Mouse (Mus musculus) MEL (cell line): ENCODE measurements at regions not wholly inside any gene's neighbourhood (a gene's known extent, or its start where the extent isn't known, plus 50 kb on each side); places are given as distances from the start of the nearest gene placed in this dataset.

ENCODE experiments used
- DNase-seq: peaks from one replicate; pipeline ENCODE4 v3.0.0; 2011; ENCODE audit warnings: low read depth, low spot score
- H3K27ac ChIP-seq: 2 replicates; pipeline ENCODE4 v1.5.1; 2012; ENCODE audit warnings: low read depth, mild to moderate bottlenecking, control low read depth, low read length, moderate library complexity; ENCODE audit not compliant: control insufficient read depth
- H3K27me3 ChIP-seq, 2 experiments: fragments of 150-350 bp in 1 of 2; sonication (generic) in 1 of 2; 2 replicates each; pipeline ENCODE4 v1.6.1; 2012; ENCODE audit warnings: low read length in 2 of 2, mild to moderate bottlenecking in 2 of 2, improper control_type of control experiment in 1 of 2, moderate library complexity in 1 of 2; ENCODE audit not compliant: insufficient read depth in 2 of 2, control insufficient read depth in 1 of 2
- H3K36me3 ChIP-seq, 2 experiments: 2 replicates each; pipeline ENCODE4 v1.6.1; 2012 to 2014; ENCODE audit warnings: low read length in 2 of 2, improper control_type of control experiment in 1 of 2, inconsistent platforms in 1 of 2, mild to moderate bottlenecking in 1 of 2; ENCODE audit not compliant: insufficient read depth in 2 of 2, control insufficient read depth in 1 of 2
- H3K4me1 ChIP-seq, 2 experiments: fragments of 150-350 bp in 1 of 2; sonication (generic) in 1 of 2; 2 replicates each; pipeline ENCODE4 v1.6.1; 2012; ENCODE audit warnings: low read length in 2 of 2, improper control_type of control experiment in 1 of 2, mild to moderate bottlenecking in 1 of 2; ENCODE audit not compliant: insufficient read depth in 2 of 2, control insufficient read depth in 1 of 2
- H3K4me3 ChIP-seq, 2 experiments: fragments of 150-350 bp in 1 of 2; sonication (generic) in 1 of 2; 2 replicates each; pipeline ENCODE4 v1.5.1; 2012; ENCODE audit warnings: low read depth in 2 of 2, low read length in 2 of 2, mild to moderate bottlenecking in 2 of 2, moderate library complexity in 2 of 2, control low read depth in 1 of 2, improper control_type of control experiment in 1 of 2; ENCODE audit not compliant: control insufficient read depth in 1 of 2, insufficient read depth in 1 of 2
- H3K79me2 ChIP-seq: 2 replicates; pipeline ENCODE4 v1.6.1; 2012; ENCODE audit warnings: mild to moderate bottlenecking, low read length, moderate library complexity; ENCODE audit not compliant: control insufficient read depth, poor library complexity, insufficient read depth
- H3K9ac ChIP-seq: 2 replicates; pipeline ENCODE4 v1.6.1; 2012; ENCODE audit warnings: low read depth, mild to moderate bottlenecking, control low read depth, low read length, moderate library complexity; ENCODE audit not compliant: control insufficient read depth, poor library complexity, severe bottlenecking
- H3K9me3 ChIP-seq: fragments of 150-350 bp; sonication (generic); replicated peaks from 2 replicates; pipeline ENCODE4 v1.6.1; 2012; ENCODE audit warnings: mild to moderate bottlenecking, low read length, improper control_type of control experiment, moderate library complexity; ENCODE audit not compliant: insufficient read depth
- BHLHE40 ChIP-seq: IDR thresholded peaks from 2 replicates; pipeline ENCODE4 v1.6.1; 2012; ENCODE audit warnings: low read depth, mild to moderate bottlenecking, inconsistent platforms, low read length, improper control_type of control experiment, borderline replicate concordance
- CHD1 ChIP-seq: IDR thresholded peaks from 2 replicates; pipeline ENCODE4 v1.6.1; 2012; ENCODE audit warnings: low read depth, mild to moderate bottlenecking, inconsistent platforms, low read length, improper control_type of control experiment
- CHD2 ChIP-seq: IDR thresholded peaks from 2 replicates; pipeline ENCODE4 v1.6.1; 2011; ENCODE audit warnings: low read length, improper control_type of control experiment
- CTCF ChIP-seq, 3 experiments: IDR thresholded peaks in 2 of 3; conservative IDR thresholded peaks in 1 of 3; 2 replicates each; pipeline ENCODE4 v1.5.1; 2011 to 2012; ENCODE audit warnings: low read length in 3 of 3, low read depth in 2 of 3, mild to moderate bottlenecking in 2 of 3, improper control_type of control experiment in 1 of 3, inconsistent platforms in 1 of 3, mixed read lengths in 1 of 3, moderate library complexity in 1 of 3; ENCODE audit not compliant: control insufficient read depth in 1 of 3, insufficient read depth in 1 of 3, poor library complexity in 1 of 3, severe bottlenecking in 1 of 3
- E2F4 ChIP-seq: IDR thresholded peaks from 2 replicates; pipeline ENCODE4 v1.6.1; 2011; ENCODE audit warnings: low read depth, low read length, improper control_type of control experiment, borderline replicate concordance
- EP300 ChIP-seq, 2 experiments: IDR thresholded peaks; 2 replicates each; pipeline ENCODE4 v1.6.1; 2011; ENCODE audit warnings: improper control_type of control experiment in 2 of 2, low read length in 2 of 2, low read depth in 1 of 2, mild to moderate bottlenecking in 1 of 2
- GATA1 ChIP-seq: IDR thresholded peaks from 2 replicates; pipeline ENCODE4 v1.6.1; 2011; ENCODE audit warnings: low read depth, low read length, improper control_type of control experiment
- JUND ChIP-seq: IDR thresholded peaks from 2 replicates; pipeline ENCODE4 v1.6.1; 2011; ENCODE audit warnings: low read depth, mild to moderate bottlenecking, improper control_type of control experiment, low read length
- KAT2A ChIP-seq: conservative IDR thresholded peaks from 2 replicates; pipeline ENCODE4 v1.6.1; 2012; ENCODE audit warnings: low read depth, low read length, improper control_type of control experiment, inconsistent platforms
- MAFK ChIP-seq: IDR thresholded peaks from 2 replicates; pipeline ENCODE4 v1.6.1; 2011; ENCODE audit warnings: low read depth, mild to moderate bottlenecking, low read length, improper control_type of control experiment, borderline replicate concordance
- MAX ChIP-seq: IDR thresholded peaks from 2 replicates; pipeline ENCODE4 v1.6.1; 2011; ENCODE audit warnings: low read length, improper control_type of control experiment
- MAZ ChIP-seq: IDR thresholded peaks from 2 replicates; pipeline ENCODE4 v1.6.1; 2012; ENCODE audit warnings: low read depth, mild to moderate bottlenecking, inconsistent platforms, low read length, improper control_type of control experiment
- MEF2A ChIP-seq: IDR thresholded peaks from 2 replicates; pipeline ENCODE4 v1.6.1; 2014; ENCODE audit warnings: low read depth, mild to moderate bottlenecking, inconsistent platforms, low read length, improper control_type of control experiment; ENCODE audit not compliant: poor library complexity, insufficient replicate concordance, severe bottlenecking; ENCODE audit errors: extremely low read depth
- MXI1 ChIP-seq: IDR thresholded peaks from 2 replicates; pipeline ENCODE4 v1.6.1; 2011; ENCODE audit warnings: mild to moderate bottlenecking, low read depth, low read length, improper control_type of control experiment
- MYB ChIP-seq: IDR thresholded peaks from 2 replicates; pipeline ENCODE4 v1.6.1; 2011; ENCODE audit warnings: mild to moderate bottlenecking, low read depth, low read length, improper control_type of control experiment
- NELFE ChIP-seq: IDR thresholded peaks from 2 replicates; pipeline ENCODE4 v1.6.1; 2011; ENCODE audit warnings: low read depth, low read length, improper control_type of control experiment
- POLR2A ChIP-seq, 2 experiments: IDR thresholded peaks; 2 replicates each; pipeline ENCODE4 v1.6.1; 2011 to 2012; ENCODE audit warnings: low read length in 2 of 2, mild to moderate bottlenecking in 2 of 2, control low read depth in 1 of 2, improper control_type of control experiment in 1 of 2, low read depth in 1 of 2, moderate library complexity in 1 of 2; ENCODE audit not compliant: control insufficient read depth in 1 of 2, insufficient read depth in 1 of 2, poor library complexity in 1 of 2
- POLR2AphosphoS2 ChIP-seq: IDR thresholded peaks from 2 replicates; pipeline ENCODE4 v1.6.1; 2011; ENCODE audit warnings: low read length, improper control_type of control experiment
- RAD21 ChIP-seq: IDR thresholded peaks from 2 replicates; pipeline ENCODE4 v1.6.1; 2011; ENCODE audit warnings: mild to moderate bottlenecking, low read depth, low read length, improper control_type of control experiment
- RCOR1 ChIP-seq: IDR thresholded peaks from 2 replicates; pipeline ENCODE4 v1.6.1; 2012; ENCODE audit warnings: low read depth, mild to moderate bottlenecking, inconsistent platforms, low read length, improper control_type of control experiment
- SMC3 ChIP-seq: IDR thresholded peaks from 2 replicates; pipeline ENCODE4 v1.6.1; 2011; ENCODE audit warnings: low read depth, low read length, improper control_type of control experiment
- TAL1 ChIP-seq: IDR thresholded peaks from 2 replicates; pipeline ENCODE4 v1.6.1; 2012; ENCODE audit warnings: mild to moderate bottlenecking, inconsistent platforms, low read length, moderate library complexity, mixed read lengths
- TBP ChIP-seq: IDR thresholded peaks from 2 replicates; pipeline ENCODE4 v1.8.0; 2011; ENCODE audit warnings: low read depth, low read length, improper control_type of control experiment
- TCF12 ChIP-seq: IDR thresholded peaks from 2 replicates; pipeline ENCODE4 v1.6.1; 2014; ENCODE audit warnings: low read depth, mild to moderate bottlenecking, inconsistent platforms, low read length, improper control_type of control experiment, moderate library complexity
- USF2 ChIP-seq, 2 experiments: IDR thresholded peaks; 2 replicates each; pipeline ENCODE4 v1.6.1; 2011 to 2012; ENCODE audit warnings: improper control_type of control experiment in 2 of 2, low read length in 2 of 2, borderline replicate concordance in 1 of 2, inconsistent platforms in 1 of 2, low read depth in 1 of 2, mild to moderate bottlenecking in 1 of 2; ENCODE audit not compliant: insufficient read depth in 1 of 2
- ZC3H11A ChIP-seq: IDR thresholded peaks from 2 replicates; pipeline ENCODE4 v1.6.1; 2012; ENCODE audit warnings: low read depth, mild to moderate bottlenecking, inconsistent platforms, low read length, improper control_type of control experiment
- ZKSCAN1 ChIP-seq: IDR thresholded peaks from 2 replicates; pipeline ENCODE4 v1.6.1; 2012; ENCODE audit warnings: low read depth, mild to moderate bottlenecking, inconsistent platforms, low read length, improper control_type of control experiment, moderate library complexity

GRCm38 (mm10) chr10:46194143-46194542, 616.5 kb downstream of the Hace1 start:
- no peaks in the 10 kb centered on the region for H3K9me3 ChIP-seq

GRCm38 (mm10) chr10:46226837-46227402, 649.3 kb downstream of the Hace1 start:
- no peak for TF ChIP-seq BHLHE40
- TF ChIP-seq POLR2A (IDR thresholded peaks at IDR 0.05; ENCODE audit: control insufficient read depth in 1 of 2, insufficient read depth in 1 of 2, low read depth in 1 of 2, low read length in 2 of 2, poor library complexity in 1 of 2): no peak
- no peak for TF ChIP-seq TAL1
- TF ChIP-seq CHD1: no peak
- no peak for TF ChIP-seq CTCF (IDR thresholded peaks at IDR 0.05 in 2 of 3, conservative IDR thresholded peaks at IDR 0.05 in 1 of 3; ENCODE audit: control insufficient read depth in 1 of 3, insufficient read depth in 1 of 3, low read depth in 2 of 3, low read length in 3 of 3, poor library complexity in 1 of 3, severe bottlenecking in 1 of 3)
- no peak for TF ChIP-seq MAZ
- no peak for TF ChIP-seq MEF2A
- TF ChIP-seq ZKSCAN1: no peak
- no peak for TF ChIP-seq KAT2A
- TF ChIP-seq TBP: no peak
- TF ChIP-seq RCOR1: no peak
- TF ChIP-seq TCF12: no peak
- no peak for TF ChIP-seq SMC3
- no peak for TF ChIP-seq MAX
- TF ChIP-seq ZC3H11A: no peak
- no peak for TF ChIP-seq POLR2AphosphoS2
- no peak for TF ChIP-seq CHD2
- no peak for TF ChIP-seq NELFE
- TF ChIP-seq MAFK: no peak
- TF ChIP-seq, all 39 proteins: peak for 0
- no peaks in the 10 kb centered on the region for H3K9me3 ChIP-seq
- no peak overlapping the region for H3K4me3 ChIP-seq
- H3K27ac ChIP-seq: no peak overlapping the region
- no peaks in the 10 kb centered on the region for H3K79me2 ChIP-seq
- DNase-seq: no peak
- no peaks in the 10 kb centered on the region for H3K4me1 ChIP-seq
- H3K36me3 ChIP-seq: no peaks in the 10 kb centered on the region
- H3K27me3 ChIP-seq: no peaks in the 10 kb centered on the region
- no peak overlapping the region for H3K9ac ChIP-seq

More at GRCm38 (mm10) chr10:46194143-46194542, 616.5 kb downstream of the Hace1 start:
- Histone ChIP-seq H3K4me3 (no peak overlapping the region), H3K4me1 (no peaks in the 10 kb centered on the region), H3K79me2 (no peaks in the 10 kb centered on the region), H3K36me3 (no peaks in the 10 kb centered on the region), H3K27me3 (no peaks in the 10 kb centered on the region), H3K27ac (no peak overlapping the region)
- DNase-seq: no peak
- TF ChIP-seq BHLHE40 (no peak), POLR2AphosphoS2 (no peak), USF2 (IDR thresholded peaks at IDR 0.05; ENCODE audit: borderline replicate concordance in 1 of 2, insufficient read depth in 1 of 2, low read depth in 1 of 2, low read length in 2 of 2) (no peak), ZC3H11A (no peak), RAD21 (no peak), GATA1 (no peak), CHD2 (no peak), ZKSCAN1 (no peak), CTCF (IDR thresholded peaks at IDR 0.05 in 2 of 3, conservative IDR thresholded peaks at IDR 0.05 in 1 of 3; ENCODE audit: control insufficient read depth in 1 of 3, insufficient read depth in 1 of 3, low read depth in 2 of 3, low read length in 3 of 3, poor library complexity in 1 of 3, severe bottlenecking in 1 of 3) (no peak), RCOR1 (no peak), EP300 (IDR thresholded peaks at IDR 0.05; ENCODE audit: low read depth in 1 of 2, low read length in 2 of 2) (no peak), KAT2A (no peak), MAFK (no peak), POLR2A (IDR thresholded peaks at IDR 0.05; ENCODE audit: control insufficient read depth in 1 of 2, insufficient read depth in 1 of 2, low read depth in 1 of 2, low read length in 2 of 2, poor library complexity in 1 of 2) (no peak), MYB (no peak), TAL1 (no peak), MXI1 (no peak), JUND (no peak), E2F4 (no peak)
- TF ChIP-seq, all 39 proteins: peak for 0
- H3K9ac ChIP-seq: no peak overlapping the region
